Mouse (Mus musculus): Measurements from ENCODE around the gene Gm49661. TPM values are rescaled to one million over a fixed set of nuclear protein-coding genes. Genes with fewer than 3 reads are reported as not detected.
A peak's percentile ranks its signal among the peaks of the same experiment; 100 is the strongest.

The Gm49661 gene
- total and polyA plus RNA-seq, 3 experiments, result not detected

DNA sequence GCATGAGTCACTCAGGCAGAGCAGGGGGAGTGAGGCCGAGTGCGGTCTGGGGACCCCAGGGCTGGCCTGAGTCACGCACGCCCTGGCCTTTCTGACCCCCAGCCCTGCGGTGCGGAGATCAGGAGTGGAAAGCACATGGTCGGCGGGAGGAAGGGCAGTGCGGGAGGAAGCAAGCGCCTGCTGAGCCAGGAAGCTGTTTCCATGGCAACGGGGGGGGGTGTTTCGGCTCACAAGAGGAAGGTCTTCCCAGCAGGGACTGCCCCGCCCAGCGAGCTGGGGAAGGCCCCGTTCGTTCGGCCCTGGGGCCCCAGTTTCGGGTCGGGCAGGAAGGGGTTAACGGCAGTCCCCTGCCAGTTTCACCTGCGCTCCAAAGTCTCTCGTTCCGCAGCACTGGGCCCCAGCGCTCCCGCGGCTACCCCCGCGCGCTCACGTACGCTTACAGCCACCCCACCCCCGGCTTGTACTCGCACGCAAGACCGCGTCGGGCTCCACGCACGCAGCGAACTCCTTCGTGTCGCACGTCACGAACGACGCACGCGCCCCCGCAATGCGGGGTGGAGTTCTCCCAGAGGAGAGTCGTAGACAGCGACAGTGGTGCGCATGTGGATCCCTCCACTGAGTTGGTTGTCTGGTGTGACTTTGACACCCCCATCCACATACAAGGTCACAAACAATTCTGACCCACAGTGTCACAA is 16.6 kb upstream of the Gm49661 start:
- ATAC-seq (ENCODE audit: extremely low read depth, insufficient number of reproducible peaks, low FRiP score, poor library complexity, severe bottlenecking) (peak; percentile 12; the same call in 1 of the 2 replicates), DNase-seq (ENCODE audit: low spot score) (peak; percentile 75)
- Histone ChIP-seq H3K36me3 (replicated peaks) (no peaks in the 10 kb centered on the region), H3K4me1 (ENCODE audit: insufficient read depth, low read depth, low read length) (peaks cover 84% of the 10 kb centered on the region), H3K4me3 (ENCODE audit: low read depth, low read length) (peak overlapping the region; percentile 74), H3K27me3 (ENCODE audit: insufficient read depth, low read length) (no peaks in the 10 kb centered on the region), H3K9me3 (replicated peaks) (no peaks in the 10 kb centered on the region)
- no peak for TF ChIP-seq TAL1 (conservative IDR thresholded peaks at IDR 0.05; ENCODE audit: low read depth, low read length)
- TF ChIP-seq GATA1 (IDR thresholded peaks at IDR 0.05; ENCODE audit: borderline replicate concordance, low read length), result no peak
- no peak for TF ChIP-seq POLR2AphosphoS5 (IDR thresholded peaks at IDR 0.05; ENCODE audit: insufficient replicate concordance, low read depth, low read length)
- TF ChIP-seq GATA2 (IDR thresholded peaks at IDR 0.05; ENCODE audit: borderline replicate concordance, low read depth, low read length), result no peak
- TF ChIP-seq CTCF (IDR thresholded peaks at IDR 0.05; ENCODE audit: low read depth, low read length), result no peak

DNA sequence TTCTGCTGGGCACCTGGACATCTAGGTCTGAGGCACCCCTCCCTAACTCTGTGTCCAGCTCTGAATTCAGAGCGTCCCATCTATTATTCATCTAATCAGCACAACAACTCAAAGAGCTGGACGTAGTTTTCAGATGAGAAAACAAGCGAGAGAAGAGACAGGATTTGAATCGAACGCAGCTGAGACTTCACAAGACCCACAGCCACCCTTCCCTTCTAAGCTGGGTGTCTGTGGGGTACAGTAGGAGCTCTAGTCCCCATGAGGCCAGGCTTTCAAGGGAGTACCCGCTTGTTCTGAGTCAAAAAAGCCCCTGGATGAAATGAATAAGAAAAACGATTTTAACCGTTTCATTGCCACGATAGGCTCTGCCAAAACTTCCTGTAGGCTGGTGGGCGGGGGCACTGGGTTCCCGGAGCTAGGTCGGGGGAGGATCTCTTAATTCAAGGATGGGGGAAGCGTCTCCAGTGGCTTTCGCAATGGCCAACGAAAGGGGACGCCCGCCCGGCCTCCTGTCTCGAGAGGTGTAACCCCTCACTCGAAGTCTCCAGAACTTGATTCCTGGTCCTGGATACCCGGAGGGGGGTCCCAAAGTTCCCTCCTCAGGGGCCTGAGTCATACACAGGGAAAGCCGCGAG is 15.9 kb upstream of the Gm49661 start:
- H3K4me3 ChIP-seq (ENCODE audit: low read depth, low read length), result peak overlapping the region; percentile 74
- no peaks in the 10 kb centered on the region for H3K27me3 ChIP-seq (ENCODE audit: insufficient read depth, low read length)
- no peaks in the 10 kb centered on the region for H3K36me3 ChIP-seq (replicated peaks)
- H3K9me3 ChIP-seq (replicated peaks), result no peaks in the 10 kb centered on the region
- TF ChIP-seq GATA2 (IDR thresholded peaks at IDR 0.05; ENCODE audit: borderline replicate concordance, low read depth, low read length) (no peak), POLR2AphosphoS5 (IDR thresholded peaks at IDR 0.05; ENCODE audit: insufficient replicate concordance, low read depth, low read length) (no peak), CTCF (IDR thresholded peaks at IDR 0.05; ENCODE audit: low read depth, low read length) (no peak), GATA1 (IDR thresholded peaks at IDR 0.05; ENCODE audit: borderline replicate concordance, low read length) (no peak), TAL1 (conservative IDR thresholded peaks at IDR 0.05; ENCODE audit: low read depth, low read length) (no peak)
- DNase-seq (ENCODE audit: low spot score) (no peak), ATAC-seq (ENCODE audit: extremely low read depth, insufficient number of reproducible peaks, low FRiP score, poor library complexity, severe bottlenecking) (no peak)
- peaks cover 87% of the 10 kb centered on the region for H3K4me1 ChIP-seq (ENCODE audit: insufficient read depth, low read depth, low read length)

DNA sequence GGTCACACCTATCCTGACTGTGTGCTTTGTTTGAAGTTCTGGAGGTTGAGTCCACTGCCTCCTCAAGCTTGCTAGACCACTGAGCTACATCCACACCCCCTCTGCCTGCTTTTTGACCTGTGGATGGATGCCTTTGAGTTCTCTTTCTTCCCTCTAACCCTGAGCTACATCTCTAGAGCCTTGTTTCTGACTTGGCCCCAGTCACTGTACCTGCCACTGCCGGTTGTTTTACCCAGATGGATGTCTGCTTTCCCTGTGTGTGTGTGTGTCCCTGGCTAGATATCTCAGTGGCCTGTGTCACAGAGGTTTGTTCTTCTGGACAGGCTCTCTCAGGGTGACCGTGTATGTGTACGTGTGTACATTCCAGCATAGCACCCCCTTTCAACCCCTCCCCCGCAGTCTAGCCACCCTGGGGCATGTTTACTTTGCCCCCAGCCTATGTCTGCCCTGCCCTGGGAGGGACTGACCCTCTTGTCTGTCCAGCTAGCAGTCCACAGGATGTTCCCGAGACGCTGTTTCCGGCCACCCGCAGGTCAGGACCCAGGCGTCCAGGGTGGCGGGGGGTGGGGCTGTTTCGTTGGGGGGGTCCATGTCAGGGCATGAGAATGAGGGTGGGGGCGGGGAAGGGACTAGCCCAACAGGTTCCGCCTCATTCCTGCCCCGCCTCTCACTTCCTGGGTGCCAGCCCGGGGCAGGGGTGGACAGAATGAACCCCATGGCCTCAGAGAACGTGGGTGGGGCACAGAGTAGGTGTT is 15.2 kb upstream of the Gm49661 start:
- no peaks in the 10 kb centered on the region for H3K9me3 ChIP-seq (replicated peaks)
- DNase-seq (ENCODE audit: low spot score) (no peak), ATAC-seq (ENCODE audit: extremely low read depth, insufficient number of reproducible peaks, low FRiP score, poor library complexity, severe bottlenecking) (no peak)
- H3K27me3 ChIP-seq (ENCODE audit: insufficient read depth, low read length), result no peaks in the 10 kb centered on the region
- no peaks in the 10 kb centered on the region for H3K36me3 ChIP-seq (replicated peaks)
- TF ChIP-seq GATA1 (IDR thresholded peaks at IDR 0.05; ENCODE audit: borderline replicate concordance, low read length), result no peak
- no peak for TF ChIP-seq GATA2 (IDR thresholded peaks at IDR 0.05; ENCODE audit: borderline replicate concordance, low read depth, low read length)
- TF ChIP-seq CTCF (IDR thresholded peaks at IDR 0.05; ENCODE audit: low read depth, low read length), result no peak
- H3K4me1 ChIP-seq (ENCODE audit: insufficient read depth, low read depth, low read length), result peaks cover 94% of the 10 kb centered on the region
- H3K4me3 ChIP-seq (ENCODE audit: low read depth, low read length), result peak overlapping the region; percentile 74; the same call in 1 of the 2 replicates

DNA sequence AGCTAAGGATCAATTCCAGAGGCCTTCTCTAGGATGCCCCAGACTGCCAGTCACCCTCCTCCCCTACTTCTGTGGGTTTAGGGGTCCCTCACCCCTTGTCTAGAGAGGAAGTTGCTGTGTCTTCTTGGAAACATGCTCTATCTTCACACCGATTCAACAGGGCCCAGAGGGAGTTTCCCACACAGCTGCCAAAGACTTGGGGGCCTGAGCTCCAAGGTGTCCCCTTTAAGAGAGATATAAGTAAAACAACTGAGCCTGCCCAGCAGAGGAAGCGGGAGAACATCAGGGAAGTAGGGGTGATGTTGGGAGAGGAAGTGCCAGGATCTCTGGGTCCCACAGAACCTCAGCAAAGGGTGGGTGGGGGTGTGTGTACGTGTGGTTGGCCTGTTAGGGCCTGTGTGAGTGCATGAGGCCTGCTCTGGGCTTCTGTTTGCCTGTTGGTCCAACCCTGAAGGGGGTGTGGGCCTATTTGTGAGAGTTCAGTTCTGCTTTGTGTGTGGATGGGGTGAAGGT is 13.3 kb upstream of the Gm49661 start:
- TF ChIP-seq POLR2AphosphoS5 (IDR thresholded peaks at IDR 0.05; ENCODE audit: insufficient replicate concordance, low read depth, low read length), result no peak
- TF ChIP-seq GATA2 (IDR thresholded peaks at IDR 0.05; ENCODE audit: borderline replicate concordance, low read depth, low read length), result no peak
- TF ChIP-seq CTCF (IDR thresholded peaks at IDR 0.05; ENCODE audit: low read depth, low read length), result no peak
- TF ChIP-seq GATA1 (IDR thresholded peaks at IDR 0.05; ENCODE audit: borderline replicate concordance, low read length), result no peak
- no peak for TF ChIP-seq TAL1 (conservative IDR thresholded peaks at IDR 0.05; ENCODE audit: low read depth, low read length)
- Histone ChIP-seq H3K4me3 (ENCODE audit: low read depth, low read length) (peak overlapping the region; percentile 25; the same call in 1 of the 2 replicates), H3K9me3 (replicated peaks) (no peaks in the 10 kb centered on the region), H3K36me3 (replicated peaks) (no peaks in the 10 kb centered on the region), H3K4me1 (ENCODE audit: insufficient read depth, low read depth, low read length) (peaks cover 95% of the 10 kb centered on the region), H3K27me3 (ENCODE audit: insufficient read depth, low read length) (no peaks in the 10 kb centered on the region)
- DNase-seq (ENCODE audit: low spot score) (no peak), ATAC-seq (ENCODE audit: extremely low read depth, insufficient number of reproducible peaks, low FRiP score, poor library complexity, severe bottlenecking) (no peak)

DNA sequence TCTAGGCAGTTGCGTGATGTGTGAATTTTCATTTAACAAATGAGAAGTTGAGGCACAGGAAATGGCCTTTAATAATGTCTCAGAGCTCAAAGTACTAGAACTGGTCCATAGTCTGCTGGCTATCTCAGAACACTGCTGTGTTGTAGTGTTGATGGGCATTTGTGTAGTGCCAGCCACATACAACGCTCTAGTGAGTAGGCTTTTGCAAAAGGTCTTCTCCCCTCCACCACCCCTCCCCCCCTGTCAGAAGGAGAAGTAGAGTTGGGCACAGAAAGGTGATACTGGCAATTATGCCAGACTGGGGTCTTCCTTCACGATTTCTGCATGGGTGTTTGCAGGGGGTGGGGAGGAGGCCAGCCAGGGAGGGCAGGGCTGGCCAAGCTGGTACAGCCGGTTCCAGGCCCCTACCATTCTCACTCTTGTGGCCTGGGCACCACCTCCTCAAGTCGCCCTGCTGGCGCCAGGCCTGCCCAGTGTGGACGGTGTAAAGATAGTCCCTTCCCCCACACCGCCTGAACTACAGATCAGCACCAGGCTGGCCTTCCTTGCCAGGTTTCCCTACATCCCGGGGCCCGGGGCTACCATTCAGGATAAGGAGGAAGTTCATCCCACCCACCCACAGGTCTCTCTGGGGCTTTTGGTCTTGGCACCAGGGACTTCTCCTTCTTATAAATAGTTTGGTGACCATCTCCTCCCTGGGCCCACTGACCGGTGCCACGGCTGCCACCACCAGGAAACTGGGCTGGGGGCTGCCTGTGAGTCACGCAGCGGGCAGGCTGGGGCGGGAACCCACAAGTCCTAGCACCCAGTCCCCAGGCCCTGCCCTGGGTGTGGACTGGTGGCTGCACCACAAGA is 12.6 kb upstream of the Gm49661 start:
- H3K27me3 ChIP-seq (ENCODE audit: insufficient read depth, low read length), result no peaks in the 10 kb centered on the region
- H3K9me3 ChIP-seq (replicated peaks), result no peaks in the 10 kb centered on the region
- no peak for TF ChIP-seq GATA1 (IDR thresholded peaks at IDR 0.05; ENCODE audit: borderline replicate concordance, low read length)
- TF ChIP-seq GATA2 (IDR thresholded peaks at IDR 0.05; ENCODE audit: borderline replicate concordance, low read depth, low read length), result no peak
- TF ChIP-seq POLR2AphosphoS5 (IDR thresholded peaks at IDR 0.05; ENCODE audit: insufficient replicate concordance, low read depth, low read length), result no peak
- no peak for TF ChIP-seq TAL1 (conservative IDR thresholded peaks at IDR 0.05; ENCODE audit: low read depth, low read length)
- TF ChIP-seq CTCF (IDR thresholded peaks at IDR 0.05; ENCODE audit: low read depth, low read length), result no peak
- peak; percentile 21 for DNase-seq (ENCODE audit: low spot score)
- ATAC-seq (ENCODE audit: extremely low read depth, insufficient number of reproducible peaks, low FRiP score, poor library complexity, severe bottlenecking), result no peak
- H3K4me1 ChIP-seq (ENCODE audit: insufficient read depth, low read depth, low read length), result peaks cover 95% of the 10 kb centered on the region
- H3K4me3 ChIP-seq (ENCODE audit: low read depth, low read length), result peak overlapping the region; percentile 25; the same call in 1 of the 2 replicates
- peaks cover 4% of the 10 kb centered on the region for H3K36me3 ChIP-seq (replicated peaks)

All from G1E (cell line).